Mouse (Mus musculus): ENCODE data around the gene Gm11172. TPM values are rescaled to one million over a fixed set of nuclear protein-coding genes. Genes with fewer than 3 reads are reported as not detected.
"Not testable (repeated sequence)": the region's sequence is repeated elsewhere in the genome, so short reads cannot be mapped to it uniquely, and the experiment has no call there.

The Gm11172 gene
- polyA plus RNA-seq, 1 experiment from 2014 or later = not detected

- Histone ChIP-seq H3K9ac (ENCODE audit: low read length) (no peak within 1 kb of the TSS), H3K36me3 (ENCODE audit: control insufficient read depth, insufficient read depth, low read length) (no peaks in the 10 kb centered on the region), H3K27me3 (ENCODE audit: control insufficient read depth, insufficient read depth, low read depth, low read length) (no peaks in the 10 kb centered on the region; the same call in none of the 2 replicates), H3K27ac (ENCODE audit: low read length) (no peak within 1 kb of the TSS), H3K4me3 (ENCODE audit: low read length) (no peak within 1 kb of the TSS), H3K9me3 (ENCODE audit: control insufficient read depth, low read length) (no peaks in the 10 kb centered on the region), H3K4me2 (ENCODE audit: low read depth, low read length) (no peak within 1 kb of the TSS), H3K4me1 (replicated peaks; ENCODE audit: control insufficient read depth, insufficient read depth, low read length) (peaks cover 10% of the 10 kb centered on the region)
- WGBS = 61% methylated on average over 9 of the region's 9 CpGs
- no peak for ATAC-seq (ENCODE audit: low read depth)
Measured at GRCm38 (mm10) chr16:10790702-10791101, 22.0 kb upstream of the Gm11172 start, which contains the start of gene Prm3. Prm3 (minus strand) TSS chr16:10790914.

GRCm38 (mm10) chr16:10796034-10796433 lies 16.7 kb upstream of the Gm11172 start, which contains the start of gene Prm2:
Prm2 (minus strand) TSS chr16:10796134.
- H3K36me3 ChIP-seq (ENCODE audit: control insufficient read depth, insufficient read depth, low read length) = no peaks in the 10 kb centered on the region
- H3K27me3 ChIP-seq (ENCODE audit: control insufficient read depth, insufficient read depth, low read depth, low read length) = peaks cover 11% of the 10 kb centered on the region
- H3K4me3 ChIP-seq (ENCODE audit: low read length) = no peak within 1 kb of the TSS
- H3K4me2 ChIP-seq (ENCODE audit: low read depth, low read length) = no peak within 1 kb of the TSS
- 70% methylated on average over 6 of the region's 6 CpGs for WGBS
- H3K27ac ChIP-seq (ENCODE audit: low read length) = no peak within 1 kb of the TSS
- H3K4me1 ChIP-seq (replicated peaks; ENCODE audit: control insufficient read depth, insufficient read depth, low read length) = no peaks in the 10 kb centered on the region
- no peak for ATAC-seq (ENCODE audit: low read depth)
- no peaks in the 10 kb centered on the region for H3K9me3 ChIP-seq (ENCODE audit: control insufficient read depth, low read length)
- H3K9ac ChIP-seq (ENCODE audit: low read length) = no peak within 1 kb of the TSS

GRCm38 (mm10) chr16:10802420-10802819 lies 10.3 kb upstream of the Gm11172 start:
- not testable (repeated sequence) for H3K27me3 ChIP-seq (ENCODE audit: control insufficient read depth, insufficient read depth, low read depth, low read length); H3K27ac ChIP-seq (ENCODE audit: low read length); H3K9me3 ChIP-seq (ENCODE audit: control insufficient read depth, low read length); H3K4me1 ChIP-seq (replicated peaks; ENCODE audit: control insufficient read depth, insufficient read depth, low read length); H3K4me2 ChIP-seq (ENCODE audit: low read depth, low read length); H3K4me3 ChIP-seq (ENCODE audit: low read length); H3K9ac ChIP-seq (ENCODE audit: low read length); H3K36me3 ChIP-seq (ENCODE audit: control insufficient read depth, insufficient read depth, low read length)
- WGBS = 69% methylated on average over 3 of the region's 3 CpGs
- ATAC-seq (ENCODE audit: low read depth) = peak; percentile 71; the same call in 1 of the 2 replicates

- Histone ChIP-seq H3K4me2 (ENCODE audit: low read depth, low read length) (no peak within 1 kb of the TSS), H3K9me3 (ENCODE audit: control insufficient read depth, low read length) (no peaks in the 10 kb centered on the region), H3K4me1 (replicated peaks; ENCODE audit: control insufficient read depth, insufficient read depth, low read length) (no peaks in the 10 kb centered on the region), H3K27me3 (ENCODE audit: control insufficient read depth, insufficient read depth, low read depth, low read length) (no peaks in the 10 kb centered on the region; the same call in 1 of the 2 replicates), H3K9ac (ENCODE audit: low read length) (no peak within 1 kb of the TSS), H3K27ac (ENCODE audit: low read length) (no peak within 1 kb of the TSS), H3K36me3 (ENCODE audit: control insufficient read depth, insufficient read depth, low read length) (no peaks in the 10 kb centered on the region), H3K4me3 (ENCODE audit: low read length) (no peak within 1 kb of the TSS)
- ATAC-seq (ENCODE audit: low read depth) = no peak
- WGBS = 71% methylated on average over 10 of the region's 10 CpGs
Measured at GRCm38 (mm10) chr16:10805789-10806527, 6.8 kb upstream of the Gm11172 start, which contains the start of gene Prm1. Prm1 (minus strand) TSS chr16:10805839.

- Histone ChIP-seq H3K36me3 (ENCODE audit: control insufficient read depth, insufficient read depth, low read length) (no peaks in the 10 kb centered on the region), H3K4me1 (replicated peaks; ENCODE audit: control insufficient read depth, insufficient read depth, low read length) (0 out of 2 replicates have a peak, but pooled peaks cover 4% of the 10 kb centered on the region), H3K9me3 (ENCODE audit: control insufficient read depth, low read length) (no peaks in the 10 kb centered on the region), H3K27ac (ENCODE audit: low read length) (no peak overlapping the region), H3K4me2 (ENCODE audit: low read depth, low read length) (no peak overlapping the region), H3K9ac (ENCODE audit: low read length) (no peak overlapping the region), H3K4me3 (ENCODE audit: low read length) (no peak overlapping the region), H3K27me3 (ENCODE audit: control insufficient read depth, insufficient read depth, low read depth, low read length) (no peaks in the 10 kb centered on the region; the same call in 1 of the 2 replicates)
- WGBS = 78% methylated on average over 1 of the region's 1 CpGs
- no peak for ATAC-seq (ENCODE audit: low read depth)
Measured at GRCm38 (mm10) chr16:10810376-10810775, 2.3 kb upstream of the Gm11172 start.

GRCm38 (mm10) chr16:10813726-10814125 lies 1.0 kb downstream of the Gm11172 start:
- no peak overlapping the region for H3K4me2 ChIP-seq (ENCODE audit: low read depth, low read length)
- ATAC-seq (ENCODE audit: low read depth) = no peak
- H3K27me3 ChIP-seq (ENCODE audit: control insufficient read depth, insufficient read depth, low read depth, low read length) = no peaks in the 10 kb centered on the region; the same call in 1 of the 2 replicates
- H3K9me3 ChIP-seq (ENCODE audit: control insufficient read depth, low read length) = no peaks in the 10 kb centered on the region
- no peak overlapping the region for H3K4me3 ChIP-seq (ENCODE audit: low read length)
- 66% methylated on average over 4 of the region's 4 CpGs for WGBS
- H3K27ac ChIP-seq (ENCODE audit: low read length) = no peak overlapping the region
- no peaks in the 10 kb centered on the region for H3K36me3 ChIP-seq (ENCODE audit: control insufficient read depth, insufficient read depth, low read length)
- H3K9ac ChIP-seq (ENCODE audit: low read length) = no peak overlapping the region
- 0 out of 2 replicates have a peak, but pooled peaks cover 4% of the 10 kb centered on the region for H3K4me1 ChIP-seq (replicated peaks; ENCODE audit: control insufficient read depth, insufficient read depth, low read length)

GRCm38 (mm10) chr16:10814864-10815263 lies 2.1 kb downstream of the Gm11172 start:
- Histone ChIP-seq H3K27ac (ENCODE audit: low read length) (no peak overlapping the region), H3K27me3 (ENCODE audit: control insufficient read depth, insufficient read depth, low read depth, low read length) (no peaks in the 10 kb centered on the region; the same call in 1 of the 2 replicates), H3K4me3 (ENCODE audit: low read length) (no peak overlapping the region), H3K4me2 (ENCODE audit: low read depth, low read length) (no peak overlapping the region), H3K36me3 (ENCODE audit: control insufficient read depth, insufficient read depth, low read length) (no peaks in the 10 kb centered on the region), H3K9ac (ENCODE audit: low read length) (no peak overlapping the region), H3K9me3 (ENCODE audit: control insufficient read depth, low read length) (no peaks in the 10 kb centered on the region), H3K4me1 (replicated peaks; ENCODE audit: control insufficient read depth, insufficient read depth, low read length) (0 out of 2 replicates have a peak, but pooled peaks cover 4% of the 10 kb centered on the region)
- WGBS = 41% methylated on average over 4 of the region's 4 CpGs
- peak; percentile 92 for ATAC-seq (ENCODE audit: low read depth)

GRCm38 (mm10) chr16:10818579-10819135 lies 5.9 kb downstream of the Gm11172 start:
- no peak for ATAC-seq (ENCODE audit: low read depth)
- no peaks in the 10 kb centered on the region; the same call in 1 of the 2 replicates for H3K9me3 ChIP-seq (ENCODE audit: control insufficient read depth, low read length)
- WGBS = 78% methylated on average over 4 of the region's 4 CpGs
- no peak overlapping the region for H3K4me2 ChIP-seq (ENCODE audit: low read depth, low read length)
- H3K4me3 ChIP-seq (ENCODE audit: low read length) = no peak overlapping the region
- H3K27me3 ChIP-seq (ENCODE audit: control insufficient read depth, insufficient read depth, low read depth, low read length) = no peaks in the 10 kb centered on the region
- H3K4me1 ChIP-seq (replicated peaks; ENCODE audit: control insufficient read depth, insufficient read depth, low read length) = 0 out of 2 replicates have a peak, but pooled peaks cover 4% of the 10 kb centered on the region
- no peak overlapping the region for H3K9ac ChIP-seq (ENCODE audit: low read length)
- H3K27ac ChIP-seq (ENCODE audit: low read length) = no peak overlapping the region
- no peaks in the 10 kb centered on the region for H3K36me3 ChIP-seq (ENCODE audit: control insufficient read depth, insufficient read depth, low read length)

GRCm38 (mm10) chr16:10819966-10820365 lies 7.3 kb downstream of the Gm11172 start:
- no peak overlapping the region for H3K9ac ChIP-seq (ENCODE audit: low read length)
- H3K27me3 ChIP-seq (ENCODE audit: control insufficient read depth, insufficient read depth, low read depth, low read length) = no peaks in the 10 kb centered on the region
- H3K4me1 ChIP-seq (replicated peaks; ENCODE audit: control insufficient read depth, insufficient read depth, low read length) = no peaks in the 10 kb centered on the region
- no peak overlapping the region for H3K27ac ChIP-seq (ENCODE audit: low read length)
- no peaks in the 10 kb centered on the region for H3K36me3 ChIP-seq (ENCODE audit: control insufficient read depth, insufficient read depth, low read length)
- no peak overlapping the region for H3K4me2 ChIP-seq (ENCODE audit: low read depth, low read length)
- ATAC-seq (ENCODE audit: low read depth) = no peak
- H3K9me3 ChIP-seq (ENCODE audit: control insufficient read depth, low read length) = no peaks in the 10 kb centered on the region; the same call in 1 of the 2 replicates
- 54% methylated on average over 3 of the region's 3 CpGs for WGBS
- H3K4me3 ChIP-seq (ENCODE audit: low read length) = no peak overlapping the region
